Mouse (Mus musculus): ENCODE data around the gene Epha10. TPM values are rescaled to one million over a fixed set of nuclear protein-coding genes. Genes with fewer than 3 reads are reported as not detected.
A peak's percentile ranks its signal among the peaks of the same experiment; 100 is the strongest.

Epha10 gene
- polyA plus RNA-seq (2012; rRNA removed), result 0.01 TPM in 1 of 2 replicates, not detected in the other

GRCm38 (mm10) chr4:124880599-124880998 is at the start of gene Epha10:
TSS of gene Epha10 (plus strand) at chr4:124880899.
- Histone ChIP-seq H3K36me3 (ENCODE audit: control insufficient read depth, insufficient read depth, low read length) (no peaks in the 10 kb centered on the region), H3K27me3 (replicated peaks; ENCODE audit: control insufficient read depth, insufficient read depth, low read length) (no peaks in the 10 kb centered on the region; the same call in 1 of the 2 replicates), H3K4me3 (ENCODE audit: insufficient read depth, low read depth, low read length) (no peak within 1 kb of the TSS), H3K4me1 (ENCODE audit: control insufficient read depth, insufficient read depth, low read length) (no peaks in the 10 kb centered on the region), H3K27ac (ENCODE audit: insufficient read depth, low read depth, low read length) (no peak within 1 kb of the TSS)
- 6% methylated on average over 11 of the region's 11 CpGs for WGBS
- TF ChIP-seq CTCF (conservative IDR thresholded peaks at IDR 0.05; ENCODE audit: insufficient read depth, insufficient read length, low read depth, low read length), result no peak
- no peak for TF ChIP-seq POLR2A (IDR thresholded peaks at IDR 0.05; ENCODE audit: low read depth, low read length)
- no peak for DNase-seq

- Histone ChIP-seq H3K4me1 (ENCODE audit: control insufficient read depth, insufficient read depth, low read length) (no peaks in the 10 kb centered on the region), H3K36me3 (ENCODE audit: control insufficient read depth, insufficient read depth, low read length) (no peaks in the 10 kb centered on the region), H3K27me3 (replicated peaks; ENCODE audit: control insufficient read depth, insufficient read depth, low read length) (no peaks in the 10 kb centered on the region), H3K4me3 (ENCODE audit: insufficient read depth, low read depth, low read length) (no peak overlapping the region), H3K27ac (ENCODE audit: insufficient read depth, low read depth, low read length) (no peak overlapping the region)
- 96% methylated on average over 10 of the region's 10 CpGs for WGBS
- no peak for DNase-seq
- no peak for TF ChIP-seq CTCF (conservative IDR thresholded peaks at IDR 0.05; ENCODE audit: insufficient read depth, insufficient read length, low read depth, low read length)
Measured at GRCm38 (mm10) chr4:124832796-124833195, 47.9 kb upstream of the Epha10 start.

GRCm38 (mm10) chr4:124838035-124838700 is 42.5 kb upstream of the Epha10 start:
- WGBS, result 90% methylated on average over 14 of the region's 14 CpGs
- H3K27ac ChIP-seq (ENCODE audit: insufficient read depth, low read depth, low read length), result no peak overlapping the region
- DNase-seq, result no peak
- TF ChIP-seq POLR2A (IDR thresholded peaks at IDR 0.05; ENCODE audit: low read depth, low read length), result no peak
- H3K27me3 ChIP-seq (replicated peaks; ENCODE audit: control insufficient read depth, insufficient read depth, low read length), result no peaks in the 10 kb centered on the region
- H3K4me3 ChIP-seq (ENCODE audit: insufficient read depth, low read depth, low read length), result no peak overlapping the region
- H3K36me3 ChIP-seq (ENCODE audit: control insufficient read depth, insufficient read depth, low read length), result no peaks in the 10 kb centered on the region
- H3K4me1 ChIP-seq (ENCODE audit: control insufficient read depth, insufficient read depth, low read length), result no peaks in the 10 kb centered on the region

GRCm38 (mm10) chr4:124840998-124841397 is 39.7 kb upstream of the Epha10 start:
- no peak for TF ChIP-seq CTCF (conservative IDR thresholded peaks at IDR 0.05; ENCODE audit: insufficient read depth, insufficient read length, low read depth, low read length)
- TF ChIP-seq POLR2A (IDR thresholded peaks at IDR 0.05; ENCODE audit: low read depth, low read length), result no peak
- no peaks in the 10 kb centered on the region for H3K36me3 ChIP-seq (ENCODE audit: control insufficient read depth, insufficient read depth, low read length)
- no peak overlapping the region for H3K4me3 ChIP-seq (ENCODE audit: insufficient read depth, low read depth, low read length)
- no peaks in the 10 kb centered on the region for H3K27me3 ChIP-seq (replicated peaks; ENCODE audit: control insufficient read depth, insufficient read depth, low read length)
- no peak for DNase-seq
- WGBS, result 89% methylated on average over 1 of the region's 1 CpGs
- H3K27ac ChIP-seq (ENCODE audit: insufficient read depth, low read depth, low read length), result no peak overlapping the region
- no peaks in the 10 kb centered on the region for H3K4me1 ChIP-seq (ENCODE audit: control insufficient read depth, insufficient read depth, low read length)

- Histone ChIP-seq H3K4me1 (ENCODE audit: control insufficient read depth, insufficient read depth, low read length) (no peaks in the 10 kb centered on the region), H3K4me3 (ENCODE audit: insufficient read depth, low read depth, low read length) (no peak overlapping the region), H3K36me3 (ENCODE audit: control insufficient read depth, insufficient read depth, low read length) (no peaks in the 10 kb centered on the region), H3K27me3 (replicated peaks; ENCODE audit: control insufficient read depth, insufficient read depth, low read length) (no peaks in the 10 kb centered on the region), H3K27ac (ENCODE audit: insufficient read depth, low read depth, low read length) (no peak overlapping the region)
- DNase-seq, result peak; percentile 25
- 53% methylated on average over 11 of the region's 11 CpGs for WGBS
- TF ChIP-seq CTCF (conservative IDR thresholded peaks at IDR 0.05; ENCODE audit: insufficient read depth, insufficient read length, low read depth, low read length), result peak; percentile 78
- TF ChIP-seq POLR2A (IDR thresholded peaks at IDR 0.05; ENCODE audit: low read depth, low read length), result no peak
Measured at GRCm38 (mm10) chr4:124843493-124843892, 37.2 kb upstream of the Epha10 start.

GRCm38 (mm10) chr4:124847573-124847972 is 33.1 kb upstream of the Epha10 start:
- no peaks in the 10 kb centered on the region for H3K36me3 ChIP-seq (ENCODE audit: control insufficient read depth, insufficient read depth, low read length)
- H3K4me3 ChIP-seq (ENCODE audit: insufficient read depth, low read depth, low read length), result no peak overlapping the region
- DNase-seq, result peak; percentile 79
- H3K27me3 ChIP-seq (replicated peaks; ENCODE audit: control insufficient read depth, insufficient read depth, low read length), result no peaks in the 10 kb centered on the region
- H3K4me1 ChIP-seq (ENCODE audit: control insufficient read depth, insufficient read depth, low read length), result peaks cover 9% of the 10 kb centered on the region
- TF ChIP-seq CTCF (conservative IDR thresholded peaks at IDR 0.05; ENCODE audit: insufficient read depth, insufficient read length, low read depth, low read length), result peak; percentile 78
- TF ChIP-seq POLR2A (IDR thresholded peaks at IDR 0.05; ENCODE audit: low read depth, low read length), result no peak
- 9% methylated on average over 8 of the region's 8 CpGs for WGBS
- no peak overlapping the region for H3K27ac ChIP-seq (ENCODE audit: insufficient read depth, low read depth, low read length)

- Histone ChIP-seq H3K27ac (ENCODE audit: insufficient read depth, low read depth, low read length) (peak overlapping the region; percentile 65), H3K27me3 (replicated peaks; ENCODE audit: control insufficient read depth, insufficient read depth, low read length) (no peaks in the 10 kb centered on the region), H3K36me3 (ENCODE audit: control insufficient read depth, insufficient read depth, low read length) (0 out of 2 replicates have a peak, but pooled peaks cover 2% of the 10 kb centered on the region), H3K4me3 (ENCODE audit: insufficient read depth, low read depth, low read length) (peak overlapping the region; percentile 92), H3K4me1 (ENCODE audit: control insufficient read depth, insufficient read depth, low read length) (peaks cover 9% of the 10 kb centered on the region)
- TF ChIP-seq CTCF (conservative IDR thresholded peaks at IDR 0.05; ENCODE audit: insufficient read depth, insufficient read length, low read depth, low read length) (no peak), POLR2A (IDR thresholded peaks at IDR 0.05; ENCODE audit: low read depth, low read length) (no peak)
- peak; percentile 82 for DNase-seq
- WGBS, result 1% methylated on average over 24 of the region's 24 CpGs
Measured at GRCm38 (mm10) chr4:124849631-124850260, 31.0 kb upstream of the Epha10 start.

Measured in kidney, adult 2 months (tissue).